Mouse (Mus musculus) midbrain, embryonic 14.5 days (tissue): ENCODE measurements around the gene Mpdz. TPM values are rescaled to one million over a fixed set of nuclear protein-coding genes. Genes with fewer than 3 reads are reported as not detected.

Experiments used
- ATAC-seq: fragments of 200-750 bp; cut with Nextera tagmentation; 2 replicates; pipeline ENCODE4 v1.8.0; 2017; ENCODE audit warnings: moderate number of reproducible peaks, moderate library complexity; ENCODE audit not compliant: low FRiP score, low TSS enrichment
- DNase-seq: peaks from one replicate; pipeline ENCODE4 v3.0.0-alpha.2; 2015
- H3K27ac ChIP-seq: fragments of 300-500 bp; sonication (generic); replicated peaks from 2 replicates; pipeline ENCODE4 v1.5.1; 2014; ENCODE audit warnings: mild to moderate bottlenecking, low read depth, low read length, moderate library complexity
- H3K27me3 ChIP-seq: fragments of 300-500 bp; sonication (generic); 2 replicates; pipeline ENCODE4 v1.6.1; 2014; ENCODE audit warnings: low read length, control low read depth, mixed read lengths; ENCODE audit not compliant: control insufficient read depth, insufficient read depth
- H3K36me3 ChIP-seq: fragments of 300-500 bp; sonication (generic); 2 replicates; pipeline ENCODE4 v1.6.1; 2014; ENCODE audit warnings: low read length, control low read depth; ENCODE audit not compliant: control insufficient read depth, insufficient read depth
- H3K4me1 ChIP-seq: fragments of 300-500 bp; sonication (generic); 2 replicates; pipeline ENCODE4 v1.6.1; 2014; ENCODE audit warnings: mild to moderate bottlenecking, antibody characterized with exemption, low read length, control low read depth; ENCODE audit not compliant: control insufficient read depth, insufficient read depth
- H3K4me2 ChIP-seq: fragments of 300-500 bp; sonication (generic); 2 replicates; pipeline ENCODE4 v1.6.1; 2014; ENCODE audit warnings: mild to moderate bottlenecking, low read length, moderate library complexity
- H3K4me3 ChIP-seq: fragments of 300-500 bp; sonication (generic); replicated peaks from 2 replicates; pipeline ENCODE4 v1.5.1; 2014; ENCODE audit warnings: low read depth, low read length
- H3K9ac ChIP-seq: fragments of 300-500 bp; sonication (generic); replicated peaks from 2 replicates; pipeline ENCODE4 v1.6.1; 2014; ENCODE audit warnings: mild to moderate bottlenecking, low read length, moderate library complexity
- H3K9me3 ChIP-seq: fragments of 300-500 bp; sonication (generic); 2 replicates; pipeline ENCODE4 v1.6.1; 2016; ENCODE audit warnings: low read length, control low read depth, mixed read lengths; ENCODE audit not compliant: control insufficient read depth
- WGBS: fragments of 180-500 bp; shearing (Covaris S2); extraction: QIAGEN DNeasy Blood & Tissue Kit; methylation state at CpG from one replicate; pipeline ENCODE4 v1.1.7; 2014; 5-methylcytosine and 5-hydroxymethylcytosine counted together
- polyA plus RNA-seq: library from polyadenylated mRNA; unstranded; fragments of >200 nt; fragmentation: Nextera tagmentation; extraction: Ambion mirVana; gene quantifications from 2 replicates; pipeline ENCODE4 v1.2.1, GENCODE M21; 2014

Gene Mpdz
- polyA plus RNA-seq, 1 experiment from 2014 or later, result 21.2 TPM

DNA sequence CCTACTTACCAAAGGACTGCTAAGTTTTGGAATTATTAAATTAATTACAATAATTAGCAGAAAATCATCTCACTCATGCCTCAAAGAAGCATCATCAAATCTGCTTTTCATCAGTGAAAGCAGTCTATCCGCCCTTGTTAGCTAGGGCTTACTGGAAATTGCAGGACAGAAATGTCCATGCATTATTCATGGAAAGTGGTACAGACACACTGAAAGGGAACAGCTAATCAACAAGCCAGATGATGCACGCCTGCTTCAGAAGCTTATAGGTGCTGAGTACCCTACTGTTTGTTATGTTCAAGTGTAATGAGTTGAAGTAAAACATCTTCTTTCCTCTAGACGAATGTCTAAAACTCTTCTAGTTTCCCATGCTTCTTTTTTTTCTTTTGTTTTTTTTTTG, 91.2 kb downstream of the Mpdz start:
- H3K27ac ChIP-seq, result no peak overlapping the region
- WGBS, result 39% methylated on average over 3 of the region's 3 CpGs
- ATAC-seq, result peak; percentile 69; the same call in 1 of the 2 replicates
- H3K4me2 ChIP-seq, result no peak overlapping the region
- H3K9ac ChIP-seq, result no peak overlapping the region
- no peaks in the 10 kb centered on the region for H3K27me3 ChIP-seq
- DNase-seq, result peak; percentile 48
- H3K4me1 ChIP-seq, result no peaks in the 10 kb centered on the region
- H3K9me3 ChIP-seq, result no peaks in the 10 kb centered on the region
- peaks cover 4% of the 10 kb centered on the region; the same call in 1 of the 2 replicates for H3K36me3 ChIP-seq
- H3K4me3 ChIP-seq, result no peak overlapping the region

DNA sequence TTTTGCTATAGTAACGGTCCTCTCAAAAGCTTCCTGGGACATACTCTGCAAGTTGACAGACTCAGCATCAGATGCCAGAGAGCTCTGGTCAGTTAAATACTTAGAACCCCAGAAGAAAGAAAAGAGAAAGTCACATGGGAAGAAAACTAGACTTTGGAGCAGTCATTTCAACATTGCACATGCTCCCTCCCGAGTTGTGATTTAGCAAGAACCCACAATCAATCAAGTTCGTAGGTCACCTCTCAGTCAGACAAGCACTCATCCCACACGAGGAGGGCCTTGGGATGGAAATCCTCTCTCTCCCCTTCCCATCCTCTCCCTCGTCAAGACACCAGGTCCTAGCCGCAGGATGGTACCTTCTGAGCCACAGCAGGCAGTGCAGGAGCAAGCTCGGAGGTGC, 94.0 kb downstream of the Mpdz start:
- Histone ChIP-seq H3K27ac (no peak overlapping the region), H3K27me3 (no peaks in the 10 kb centered on the region), H3K9me3 (no peaks in the 10 kb centered on the region), H3K36me3 (peaks cover 4% of the 10 kb centered on the region; the same call in 1 of the 2 replicates), H3K9ac (no peak overlapping the region), H3K4me3 (no peak overlapping the region), H3K4me1 (no peaks in the 10 kb centered on the region), H3K4me2 (no peak overlapping the region)
- ATAC-seq, result no peak
- DNase-seq, result no peak
- WGBS, result 90% methylated on average over 7 of the region's 7 CpGs

DNA sequence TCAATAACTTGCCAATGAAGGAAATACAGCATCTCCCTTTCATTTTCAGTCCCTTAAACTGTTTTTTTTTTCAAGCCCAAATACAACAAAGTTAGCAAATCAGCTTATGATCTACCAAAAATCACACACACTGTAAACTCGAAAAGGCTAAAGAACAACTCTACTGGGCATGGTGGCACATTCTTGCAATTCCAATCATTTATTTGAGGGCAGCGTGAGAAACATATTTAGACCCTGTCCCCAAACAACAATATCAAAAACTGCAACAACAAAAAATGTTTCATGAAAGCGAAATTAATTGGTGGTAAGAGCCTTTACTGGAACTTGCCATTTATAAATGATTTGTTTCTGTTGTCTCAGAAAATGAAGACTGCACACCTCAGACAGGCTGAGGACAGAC, 97.5 kb downstream of the Mpdz start:
- H3K9ac ChIP-seq, result no peak overlapping the region
- no peak for ATAC-seq
- no peak overlapping the region for H3K27ac ChIP-seq
- 95% methylated on average over 3 of the region's 3 CpGs for WGBS
- no peak overlapping the region for H3K4me3 ChIP-seq
- H3K36me3 ChIP-seq, result peaks cover 4% of the 10 kb centered on the region; the same call in 1 of the 2 replicates
- DNase-seq, result no peak
- H3K4me1 ChIP-seq, result no peaks in the 10 kb centered on the region
- no peaks in the 10 kb centered on the region for H3K9me3 ChIP-seq
- H3K27me3 ChIP-seq, result no peaks in the 10 kb centered on the region
- no peak overlapping the region for H3K4me2 ChIP-seq

DNA sequence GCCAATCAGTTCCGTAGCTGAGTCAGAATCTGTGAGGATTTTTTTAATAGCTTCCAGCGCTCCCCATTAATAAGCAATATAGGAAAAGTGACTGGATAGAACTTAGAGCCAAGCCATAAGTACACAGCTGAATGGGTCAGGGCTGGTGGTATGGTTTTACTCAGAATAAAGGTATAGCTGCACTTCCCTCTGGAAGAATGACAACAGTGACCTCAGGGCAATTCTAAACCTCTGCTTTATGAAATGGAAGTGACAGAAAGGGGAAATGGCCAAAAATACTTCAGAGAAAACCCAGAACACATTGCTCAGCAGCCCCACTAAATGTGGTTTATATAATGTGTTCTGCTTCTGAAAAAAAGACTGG, 109.0 kb downstream of the Mpdz start:
- H3K4me3 ChIP-seq, result no peak overlapping the region
- DNase-seq, result no peak
- H3K36me3 ChIP-seq, result no peaks in the 10 kb centered on the region
- no peaks in the 10 kb centered on the region for H3K27me3 ChIP-seq
- ATAC-seq, result 0 out of 2 replicates have a peak, but pooled peaks have one; percentile 7
- 55% methylated on average over 2 of the region's 2 CpGs for WGBS
- no peak overlapping the region for H3K9ac ChIP-seq
- no peak overlapping the region for H3K4me2 ChIP-seq
- peaks cover 18% of the 10 kb centered on the region; the same call in 1 of the 2 replicates for H3K4me1 ChIP-seq
- no peaks in the 10 kb centered on the region for H3K9me3 ChIP-seq
- peak overlapping the region; percentile 68 for H3K27ac ChIP-seq

DNA sequence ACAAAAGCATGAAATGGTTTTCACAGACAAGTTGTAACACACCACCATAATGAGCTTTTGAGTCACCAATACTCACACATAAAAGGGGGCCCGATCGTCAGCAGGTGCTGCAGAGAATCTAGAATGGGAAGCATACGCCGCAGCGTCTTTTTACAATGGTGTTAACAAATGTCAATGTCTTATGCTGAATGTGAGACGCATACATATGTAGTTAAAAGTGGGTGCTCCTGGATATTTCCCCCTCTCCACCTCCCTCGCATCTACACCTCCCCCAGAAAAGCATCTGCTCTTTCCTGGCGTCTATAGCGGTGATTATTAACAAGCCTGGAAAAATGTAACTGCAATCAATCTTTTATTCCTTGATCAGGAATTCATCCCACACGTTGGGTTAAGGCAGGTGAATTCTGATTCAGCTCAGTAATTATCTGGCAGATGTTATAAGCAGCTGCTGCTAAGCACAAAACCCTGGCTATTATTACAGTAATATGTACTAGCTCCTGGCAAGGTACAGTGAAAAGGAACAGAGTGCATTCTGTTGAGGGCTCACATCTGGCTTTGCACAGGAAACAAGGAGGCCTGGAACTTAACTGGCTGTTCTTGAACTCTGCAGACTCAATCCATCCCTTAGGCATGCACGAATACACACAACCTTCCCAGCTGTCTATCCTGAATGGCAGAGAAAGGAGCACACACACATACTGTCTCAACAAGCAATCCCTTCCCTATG, 109.6 kb downstream of the Mpdz start:
- peak overlapping the region; percentile 68 for H3K27ac ChIP-seq
- no peaks in the 10 kb centered on the region for H3K36me3 ChIP-seq
- 20% methylated on average over 11 of the region's 11 CpGs for WGBS
- no peak overlapping the region; the same call in 1 of the 2 replicates for H3K9ac ChIP-seq
- H3K4me1 ChIP-seq, result peaks cover 18% of the 10 kb centered on the region; the same call in 1 of the 2 replicates
- no peak overlapping the region for H3K4me3 ChIP-seq
- no peaks in the 10 kb centered on the region for H3K27me3 ChIP-seq
- ATAC-seq, result peak; percentile 57; the same call in 1 of the 2 replicates
- no peaks in the 10 kb centered on the region for H3K9me3 ChIP-seq
- peak overlapping the region; percentile 16 for H3K4me2 ChIP-seq
- peak; percentile 60 for DNase-seq

DNA sequence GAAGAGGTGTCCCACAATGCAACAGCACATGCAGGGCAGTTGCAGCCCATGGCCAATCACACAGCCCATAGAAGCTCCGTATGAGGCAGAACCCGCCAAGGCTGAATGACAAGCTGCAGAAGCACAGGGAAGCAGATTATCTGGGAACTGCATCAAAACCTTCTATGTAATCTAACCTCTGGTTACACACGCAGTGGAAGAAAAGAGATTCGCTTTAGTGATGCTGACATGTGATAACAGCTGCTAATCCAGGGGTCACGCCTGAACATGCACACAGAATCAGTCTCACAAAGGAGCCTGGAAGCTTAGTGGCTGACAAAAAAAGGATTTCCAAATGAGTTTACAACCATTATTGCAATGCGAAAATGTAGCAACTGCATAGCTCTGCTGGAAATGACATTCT, 110.2 kb downstream of the Mpdz start:
- Histone ChIP-seq H3K4me2 (peak overlapping the region; percentile 16), H3K9me3 (no peaks in the 10 kb centered on the region), H3K4me3 (no peak overlapping the region), H3K36me3 (no peaks in the 10 kb centered on the region), H3K27me3 (no peaks in the 10 kb centered on the region), H3K27ac (peak overlapping the region; percentile 68), H3K4me1 (peaks cover 18% of the 10 kb centered on the region; the same call in 1 of the 2 replicates), H3K9ac (peak overlapping the region; percentile 16; the same call in 1 of the 2 replicates)
- 7% methylated on average over 6 of the region's 6 CpGs for WGBS
- DNase-seq (peak; percentile 59), ATAC-seq (peak; percentile 68)

DNA sequence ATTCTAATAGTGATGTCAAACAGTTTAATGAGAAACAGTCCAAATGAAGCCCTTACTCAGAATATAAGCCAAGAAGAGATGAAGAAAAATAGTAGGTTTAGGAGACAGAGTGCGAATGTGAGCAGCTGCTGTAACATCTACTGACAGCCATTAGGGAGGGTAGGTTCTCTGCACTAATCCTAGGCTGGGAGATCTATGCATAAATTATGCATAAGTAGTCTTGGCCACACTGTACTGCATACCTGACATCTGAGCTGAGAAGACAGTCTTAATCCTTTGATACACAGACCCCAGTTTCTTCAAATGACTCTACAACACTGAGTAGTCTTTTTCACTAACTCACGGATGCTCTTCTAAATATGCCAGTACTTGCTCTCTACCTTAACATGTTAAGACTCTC, 114.9 kb downstream of the Mpdz start:
- peaks cover 7% of the 10 kb centered on the region; the same call in 1 of the 2 replicates for H3K4me1 ChIP-seq
- no peaks in the 10 kb centered on the region for H3K36me3 ChIP-seq
- ATAC-seq (no peak), DNase-seq (no peak)
- H3K4me3 ChIP-seq, result no peak overlapping the region
- H3K9ac ChIP-seq, result no peak overlapping the region
- H3K4me2 ChIP-seq, result no peak overlapping the region
- no peaks in the 10 kb centered on the region for H3K27me3 ChIP-seq
- H3K27ac ChIP-seq, result no peak overlapping the region
- WGBS, result 75% methylated on average over 2 of the region's 2 CpGs
- H3K9me3 ChIP-seq, result no peaks in the 10 kb centered on the region

DNA sequence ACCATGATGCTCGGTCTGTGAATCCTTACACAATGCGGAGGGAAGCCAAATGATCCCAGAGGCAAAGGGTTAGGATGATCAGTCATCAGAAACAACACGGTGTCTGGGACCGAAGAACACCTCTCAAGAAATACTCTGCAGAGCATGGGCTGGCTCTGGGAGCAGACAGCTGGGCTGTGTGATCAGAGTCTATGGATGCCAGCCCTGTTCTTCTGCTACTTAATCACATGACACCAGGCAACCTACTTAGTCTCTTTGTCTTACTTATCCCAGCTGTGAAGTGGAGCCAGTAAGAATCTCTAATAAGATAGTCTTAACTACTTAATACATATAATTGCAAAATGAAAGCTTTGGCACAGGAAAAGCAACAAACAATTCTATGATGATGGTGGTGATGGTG, 118.8 kb downstream of the Mpdz start:
- Histone ChIP-seq H3K4me3 (no peak overlapping the region), H3K4me2 (no peak overlapping the region), H3K9ac (no peak overlapping the region), H3K36me3 (0 out of 2 replicates have a peak, but pooled peaks cover 7% of the 10 kb centered on the region), H3K27ac (no peak overlapping the region), H3K4me1 (no peaks in the 10 kb centered on the region), H3K9me3 (no peaks in the 10 kb centered on the region), H3K27me3 (no peaks in the 10 kb centered on the region)
- 96% methylated on average over 4 of the region's 4 CpGs for WGBS
- ATAC-seq (no peak), DNase-seq (no peak)

DNA sequence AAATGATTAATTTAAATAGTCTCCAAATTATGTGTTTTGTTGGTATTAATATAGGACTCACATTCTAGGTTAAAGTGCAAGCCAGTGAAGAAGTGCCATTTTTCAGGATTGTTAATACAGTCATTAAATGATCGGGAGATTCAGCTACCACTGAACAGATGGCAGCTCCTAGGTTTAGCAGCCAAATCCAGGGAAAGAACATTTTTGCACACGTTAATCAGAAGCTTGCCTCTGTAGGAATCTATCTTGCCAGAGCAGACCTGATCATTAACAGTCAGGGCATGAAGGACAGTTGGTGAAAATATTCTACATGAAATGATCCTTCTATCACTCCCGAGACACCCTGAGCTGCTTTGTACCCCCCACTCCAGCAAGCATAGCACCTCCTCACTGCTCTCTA, 120.4 kb downstream of the Mpdz start:
- whole genome bisulfite sequencing, result 77% methylated on average over 3 of the region's 3 CpGs
- ATAC-seq (no peak), DNase-seq (no peak)
- Histone ChIP-seq H3K9me3 (no peaks in the 10 kb centered on the region), H3K27ac (no peak overlapping the region), H3K4me3 (no peak overlapping the region), H3K9ac (no peak overlapping the region), H3K4me2 (no peak overlapping the region), H3K27me3 (no peaks in the 10 kb centered on the region), H3K36me3 (0 out of 2 replicates have a peak, but pooled peaks cover 7% of the 10 kb centered on the region), H3K4me1 (no peaks in the 10 kb centered on the region)
